Mouse (Mus musculus): Measurements from ENCODE around the gene Nup188. TPM values are rescaled to one million over a fixed set of nuclear protein-coding genes. Genes with fewer than 3 reads are reported as not detected.
A peak's percentile ranks its signal among the peaks of the same experiment; 100 is the strongest.

Gene Nup188
- polyA plus RNA-seq, 1 experiment from 2014 or later = 23.6 TPM

- H3K4me2 ChIP-seq (ENCODE audit: low read depth, low read length) = no peak overlapping the region
- H3K9ac ChIP-seq (ENCODE audit: low read depth, low read length) = no peak overlapping the region
- ATAC-seq = no peak
- no peak overlapping the region for H3K4me3 ChIP-seq (ENCODE audit: low read length)
- H3K4me1 ChIP-seq (ENCODE audit: control insufficient read depth, insufficient read depth, low read length) = peaks cover 18% of the 10 kb centered on the region
- 96% methylated on average over 42 of the region's 42 CpGs for WGBS
- peaks cover 23% of the 10 kb centered on the region for H3K36me3 ChIP-seq (ENCODE audit: control insufficient read depth, insufficient read depth, low read length)
- no peaks in the 10 kb centered on the region for H3K9me3 ChIP-seq (ENCODE audit: control insufficient read depth, low read length)
- H3K27me3 ChIP-seq (replicated peaks; ENCODE audit: control insufficient read depth, insufficient read depth, low read length) = no peaks in the 10 kb centered on the region
- no peak overlapping the region for H3K27ac ChIP-seq (ENCODE audit: low read length)
Observed at GRCm38 (mm10) chr2:30255631-30256395, 30.4 kb upstream of the Nup188 start.

GRCm38 (mm10) chr2:30256616-30257350 is 29.4 kb upstream of the Nup188 start:
- H3K9ac ChIP-seq (ENCODE audit: low read depth, low read length) = no peak overlapping the region
- H3K9me3 ChIP-seq (ENCODE audit: control insufficient read depth, low read length) = no peaks in the 10 kb centered on the region
- no peak overlapping the region for H3K4me3 ChIP-seq (ENCODE audit: low read length)
- ATAC-seq = no peak
- H3K4me2 ChIP-seq (ENCODE audit: low read depth, low read length) = no peak overlapping the region
- H3K27ac ChIP-seq (ENCODE audit: low read length) = no peak overlapping the region
- peaks cover 11% of the 10 kb centered on the region for H3K4me1 ChIP-seq (ENCODE audit: control insufficient read depth, insufficient read depth, low read length)
- peaks cover 23% of the 10 kb centered on the region for H3K36me3 ChIP-seq (ENCODE audit: control insufficient read depth, insufficient read depth, low read length)
- no peaks in the 10 kb centered on the region for H3K27me3 ChIP-seq (replicated peaks; ENCODE audit: control insufficient read depth, insufficient read depth, low read length)
- WGBS = 96% methylated on average over 30 of the region's 30 CpGs

GRCm38 (mm10) chr2:30257699-30258460 is 28.3 kb upstream of the Nup188 start:
- H3K9me3 ChIP-seq (ENCODE audit: control insufficient read depth, low read length) = no peaks in the 10 kb centered on the region
- WGBS = 81% methylated on average over 7 of the region's 7 CpGs
- no peak overlapping the region for H3K27ac ChIP-seq (ENCODE audit: low read length)
- H3K27me3 ChIP-seq (replicated peaks; ENCODE audit: control insufficient read depth, insufficient read depth, low read length) = no peaks in the 10 kb centered on the region
- H3K4me3 ChIP-seq (ENCODE audit: low read length) = no peak overlapping the region
- no peak for ATAC-seq
- H3K9ac ChIP-seq (ENCODE audit: low read depth, low read length) = no peak overlapping the region
- H3K4me2 ChIP-seq (ENCODE audit: low read depth, low read length) = no peak overlapping the region
- peaks cover 23% of the 10 kb centered on the region for H3K36me3 ChIP-seq (ENCODE audit: control insufficient read depth, insufficient read depth, low read length)
- H3K4me1 ChIP-seq (ENCODE audit: control insufficient read depth, insufficient read depth, low read length) = peaks cover under 1% of the 10 kb centered on the region

- Histone ChIP-seq H3K36me3 (ENCODE audit: control insufficient read depth, insufficient read depth, low read length) (peaks cover 28% of the 10 kb centered on the region), H3K9me3 (ENCODE audit: control insufficient read depth, low read length) (no peaks in the 10 kb centered on the region), H3K4me1 (ENCODE audit: control insufficient read depth, insufficient read depth, low read length) (peaks cover 3% of the 10 kb centered on the region; the same call in 1 of the 2 replicates), H3K4me2 (ENCODE audit: low read depth, low read length) (no peak overlapping the region), H3K9ac (ENCODE audit: low read depth, low read length) (no peak overlapping the region), H3K4me3 (ENCODE audit: low read length) (no peak overlapping the region), H3K27me3 (replicated peaks; ENCODE audit: control insufficient read depth, insufficient read depth, low read length) (no peaks in the 10 kb centered on the region), H3K27ac (ENCODE audit: low read length) (no peak overlapping the region)
- 68% methylated on average over 4 of the region's 4 CpGs for WGBS
- ATAC-seq = peak; percentile 35; the same call in 1 of the 2 replicates
Observed at GRCm38 (mm10) chr2:30258600-30258999, 27.6 kb upstream of the Nup188 start.

- H3K27ac ChIP-seq (ENCODE audit: low read length) = no peak overlapping the region
- no peak for ATAC-seq
Observed at GRCm38 (mm10) chr2:30259131-30260064, 26.8 kb upstream of the Nup188 start.

GRCm38 (mm10) chr2:30261064-30261736 is 25.0 kb upstream of the Nup188 start:
- H3K36me3 ChIP-seq (ENCODE audit: control insufficient read depth, insufficient read depth, low read length) = peaks cover 17% of the 10 kb centered on the region
- no peak overlapping the region for H3K4me3 ChIP-seq (ENCODE audit: low read length)
- no peaks in the 10 kb centered on the region for H3K27me3 ChIP-seq (replicated peaks; ENCODE audit: control insufficient read depth, insufficient read depth, low read length)
- no peaks in the 10 kb centered on the region for H3K9me3 ChIP-seq (ENCODE audit: control insufficient read depth, low read length)
- ATAC-seq = no peak
- H3K9ac ChIP-seq (ENCODE audit: low read depth, low read length) = no peak overlapping the region
- peaks cover 19% of the 10 kb centered on the region for H3K4me1 ChIP-seq (ENCODE audit: control insufficient read depth, insufficient read depth, low read length)
- H3K27ac ChIP-seq (ENCODE audit: low read length) = no peak overlapping the region
- WGBS = 88% methylated on average over 4 of the region's 4 CpGs
- no peak overlapping the region for H3K4me2 ChIP-seq (ENCODE audit: low read depth, low read length)

More at GRCm38 (mm10) chr2:30259131-30260064, 26.8 kb upstream of the Nup188 start:
- Histone ChIP-seq H3K27me3 (replicated peaks; ENCODE audit: control insufficient read depth, insufficient read depth, low read length) (no peaks in the 10 kb centered on the region), H3K9ac (ENCODE audit: low read depth, low read length) (no peak overlapping the region), H3K4me2 (ENCODE audit: low read depth, low read length) (no peak overlapping the region), H3K36me3 (ENCODE audit: control insufficient read depth, insufficient read depth, low read length) (peaks cover 30% of the 10 kb centered on the region), H3K9me3 (ENCODE audit: control insufficient read depth, low read length) (no peaks in the 10 kb centered on the region), H3K4me3 (ENCODE audit: low read length) (no peak overlapping the region), H3K4me1 (ENCODE audit: control insufficient read depth, insufficient read depth, low read length) (peaks cover 3% of the 10 kb centered on the region; the same call in 1 of the 2 replicates)
- 83% methylated on average over 15 of the region's 15 CpGs for WGBS

GRCm38 (mm10) chr2:30261921-30262839 is 24.0 kb upstream of the Nup188 start:
- Histone ChIP-seq H3K4me1 (ENCODE audit: control insufficient read depth, insufficient read depth, low read length) (peaks cover 27% of the 10 kb centered on the region), H3K4me2 (ENCODE audit: low read depth, low read length) (no peak overlapping the region), H3K27me3 (replicated peaks; ENCODE audit: control insufficient read depth, insufficient read depth, low read length) (no peaks in the 10 kb centered on the region), H3K4me3 (ENCODE audit: low read length) (no peak overlapping the region), H3K9me3 (ENCODE audit: control insufficient read depth, low read length) (no peaks in the 10 kb centered on the region), H3K36me3 (ENCODE audit: control insufficient read depth, insufficient read depth, low read length) (peaks cover 7% of the 10 kb centered on the region), H3K27ac (ENCODE audit: low read length) (no peak overlapping the region), H3K9ac (ENCODE audit: low read depth, low read length) (no peak overlapping the region)
- ATAC-seq = no peak
- 92% methylated on average over 18 of the region's 18 CpGs for WGBS

Measured in intestine, embryonic 16.5 days (tissue).